Mouse (Mus musculus): ENCODE measurements at regions not wholly inside any gene's neighbourhood (a gene's known extent, or its start where the extent isn't known, plus 50 kb on each side); places are given as distances from the start of the nearest gene placed in this dataset.

GRCm38 (mm10) chr6:108952389-108952788, 123.9 kb downstream of the Edem1 start:
- Histone ChIP-seq H3K9ac (no peak overlapping the region), H3K4me3 (ENCODE audit: low read depth, low read length) (no peak overlapping the region), H3K27me3 (ENCODE audit: insufficient read depth, low read length) (no peaks in the 10 kb centered on the region), H3K4me2 (ENCODE audit: low read depth) (no peak overlapping the region), H3K27ac (ENCODE audit: low read depth, low read length) (no peak overlapping the region), H3K36me3 (ENCODE audit: insufficient read depth) (no peaks in the 10 kb centered on the region), H3K9me3 (ENCODE audit: low read length) (no peaks in the 10 kb centered on the region), H3K4me1 (ENCODE audit: insufficient read depth) (no peaks in the 10 kb centered on the region)
- peak; percentile 81 for ATAC-seq
- WGBS: 73% methylated on average over 6 of the region's 6 CpGs
- peak; percentile 53 for DNase-seq
- TF ChIP-seq CTCF (IDR thresholded peaks at IDR 0.05; ENCODE audit: low read depth): no peak

DNA sequence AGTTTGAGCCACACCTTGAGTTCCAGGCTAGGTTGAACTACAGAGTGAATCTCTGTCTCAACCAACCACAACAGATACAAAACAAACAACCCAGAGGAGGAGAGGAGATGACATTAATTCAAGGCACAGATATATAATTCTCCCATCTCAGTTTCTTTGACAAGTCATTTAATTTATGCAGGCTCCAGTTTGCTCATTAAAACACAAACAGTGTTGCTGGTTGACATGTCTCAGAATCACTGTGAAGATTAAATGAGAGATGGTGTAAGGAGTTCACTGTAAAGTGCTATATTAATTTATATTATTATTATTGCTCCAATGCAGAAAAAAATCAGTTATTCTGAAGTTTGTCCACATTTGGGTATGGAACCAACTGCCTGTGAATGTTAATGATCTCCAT, 134.4 kb downstream of the Edem1 start:
- Histone ChIP-seq H3K4me2 (ENCODE audit: low read depth) (no peak overlapping the region), H3K4me1 (ENCODE audit: insufficient read depth) (no peaks in the 10 kb centered on the region), H3K27me3 (ENCODE audit: insufficient read depth, low read length) (no peaks in the 10 kb centered on the region), H3K9me3 (ENCODE audit: low read length) (no peaks in the 10 kb centered on the region), H3K36me3 (ENCODE audit: insufficient read depth) (no peaks in the 10 kb centered on the region), H3K27ac (ENCODE audit: low read depth, low read length) (no peak overlapping the region), H3K4me3 (ENCODE audit: low read depth, low read length) (no peak overlapping the region), H3K9ac (no peak overlapping the region)
- peak; percentile 60; the same call in 1 of the 2 replicates for ATAC-seq
- TF ChIP-seq CTCF (IDR thresholded peaks at IDR 0.05; ENCODE audit: low read depth): no peak
- no peak for DNase-seq

DNA sequence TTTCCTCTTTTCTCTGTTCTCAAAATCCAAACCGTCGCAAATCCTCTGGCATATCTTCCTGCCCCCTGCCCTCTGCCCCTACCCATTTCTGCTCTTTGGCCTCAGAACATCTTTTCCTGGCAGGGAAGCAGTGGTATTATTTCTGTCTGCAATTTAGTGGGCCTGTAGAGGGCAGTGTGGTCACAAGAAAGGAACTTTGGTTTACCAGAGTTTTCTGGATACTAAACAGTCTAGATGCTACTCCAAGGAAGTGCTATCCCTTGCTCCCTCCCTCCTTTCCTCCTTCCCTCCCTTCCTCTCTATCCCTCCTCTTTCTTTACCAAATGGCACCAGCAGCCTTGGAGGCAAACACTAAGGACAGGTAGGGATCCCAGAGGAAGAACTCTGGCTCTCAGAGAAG, 134.9 kb downstream of the Edem1 start:
- peak; percentile 83 for TF ChIP-seq CTCF (IDR thresholded peaks at IDR 0.05; ENCODE audit: low read depth)
- 4% methylated on average over 2 of the region's 2 CpGs for WGBS

DNA sequence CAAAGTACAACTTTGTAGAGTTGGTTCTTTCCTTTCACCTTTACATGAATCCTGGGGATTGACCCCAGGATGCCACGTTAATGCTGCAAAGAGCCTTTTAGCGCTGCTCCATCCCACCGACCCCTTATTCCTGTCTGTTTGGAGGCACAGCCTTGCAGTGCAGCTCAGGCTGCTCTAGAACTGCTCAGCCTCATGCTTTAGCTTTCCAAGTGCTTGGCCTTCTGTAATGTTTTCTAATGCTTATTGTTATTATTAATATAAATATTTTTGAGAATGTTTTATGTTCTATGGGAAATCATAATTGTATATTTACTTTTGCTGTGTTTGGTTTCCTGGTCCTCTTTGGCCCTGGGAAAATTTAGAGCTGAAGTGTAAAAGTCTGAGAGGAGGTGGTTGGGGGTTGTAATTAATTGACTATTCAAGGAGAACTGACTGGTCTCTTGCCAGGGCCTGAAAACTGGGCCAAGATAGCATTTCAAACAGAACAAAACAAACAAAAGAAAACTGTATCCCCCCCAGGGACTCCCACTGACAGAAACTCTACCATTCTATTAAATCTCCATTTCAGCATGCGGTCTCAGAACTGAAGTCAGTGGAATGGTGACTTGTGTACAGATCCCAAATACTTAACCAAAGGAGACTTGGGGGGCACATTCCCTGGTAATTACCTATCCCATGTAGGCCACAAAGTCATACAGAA, 141.2 kb downstream of the Edem1 start:
- Histone ChIP-seq H3K4me3 (ENCODE audit: low read depth, low read length) (no peak overlapping the region), H3K4me2 (ENCODE audit: low read depth) (no peak overlapping the region), H3K9me3 (ENCODE audit: low read length) (no peaks in the 10 kb centered on the region), H3K4me1 (ENCODE audit: insufficient read depth) (no peaks in the 10 kb centered on the region), H3K36me3 (ENCODE audit: insufficient read depth) (no peaks in the 10 kb centered on the region), H3K27me3 (ENCODE audit: insufficient read depth, low read length) (no peaks in the 10 kb centered on the region), H3K27ac (ENCODE audit: low read depth, low read length) (no peak overlapping the region), H3K9ac (no peak overlapping the region)
- ATAC-seq (no peak), DNase-seq (peak; percentile 19)
- 23% methylated on average over 4 of the region's 4 CpGs for WGBS
- TF ChIP-seq CTCF (IDR thresholded peaks at IDR 0.05; ENCODE audit: low read depth): no peak

More for the DNA sequence above, 134.9 kb downstream of the Edem1 start:
- Histone ChIP-seq H3K4me1 (ENCODE audit: insufficient read depth) (no peaks in the 10 kb centered on the region), H3K4me2 (ENCODE audit: low read depth) (no peak overlapping the region), H3K9ac (no peak overlapping the region), H3K27ac (ENCODE audit: low read depth, low read length) (no peak overlapping the region), H3K4me3 (ENCODE audit: low read depth, low read length) (no peak overlapping the region), H3K27me3 (ENCODE audit: insufficient read depth, low read length) (no peaks in the 10 kb centered on the region), H3K9me3 (ENCODE audit: low read length) (no peaks in the 10 kb centered on the region), H3K36me3 (ENCODE audit: insufficient read depth) (no peaks in the 10 kb centered on the region)
- ATAC-seq: peak; percentile 76
- peak; percentile 84 for DNase-seq

- 21% methylated on average over 4 of the region's 4 CpGs for WGBS
- H3K36me3 ChIP-seq (ENCODE audit: insufficient read depth): no peaks in the 10 kb centered on the region
- no peak overlapping the region for H3K4me2 ChIP-seq (ENCODE audit: low read depth)
- H3K27me3 ChIP-seq (ENCODE audit: insufficient read depth, low read length): no peaks in the 10 kb centered on the region
- no peaks in the 10 kb centered on the region for H3K9me3 ChIP-seq (ENCODE audit: low read length)
- DNase-seq (no peak), ATAC-seq (no peak)
- no peak for TF ChIP-seq CTCF (IDR thresholded peaks at IDR 0.05; ENCODE audit: low read depth)
- no peak overlapping the region for H3K4me3 ChIP-seq (ENCODE audit: low read depth, low read length)
- no peaks in the 10 kb centered on the region for H3K4me1 ChIP-seq (ENCODE audit: insufficient read depth)
- no peak overlapping the region for H3K9ac ChIP-seq
- H3K27ac ChIP-seq (ENCODE audit: low read depth, low read length): no peak overlapping the region
These were observed 143.1 kb downstream of the Edem1 start for GRCm38 (mm10) chr6:108971415-108972089.

DNA sequence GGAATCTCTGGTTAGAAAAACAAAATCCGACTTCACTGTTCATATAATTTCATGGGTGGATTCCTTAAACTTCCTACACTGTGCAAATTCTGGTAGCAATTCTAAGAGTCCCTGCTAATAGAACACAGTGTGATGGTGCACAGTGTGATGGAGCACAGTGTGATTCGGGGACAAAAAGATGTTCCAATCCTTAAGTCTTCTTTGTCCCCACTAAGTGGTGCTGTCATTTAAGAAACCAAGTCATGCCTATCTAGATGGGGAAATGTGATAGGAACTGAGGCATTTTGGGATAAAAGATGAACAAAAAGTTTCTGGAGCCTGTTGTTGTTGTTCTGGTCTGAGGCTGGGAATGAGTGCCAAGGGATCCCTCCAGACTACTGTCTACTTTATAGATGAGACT, 145.3 kb downstream of the Edem1 start:
- Histone ChIP-seq H3K4me1 (ENCODE audit: insufficient read depth) (no peaks in the 10 kb centered on the region), H3K9ac (no peak overlapping the region), H3K27ac (ENCODE audit: low read depth, low read length) (no peak overlapping the region), H3K9me3 (ENCODE audit: low read length) (no peaks in the 10 kb centered on the region), H3K4me2 (ENCODE audit: low read depth) (no peak overlapping the region), H3K27me3 (ENCODE audit: insufficient read depth, low read length) (no peaks in the 10 kb centered on the region), H3K4me3 (ENCODE audit: low read depth, low read length) (no peak overlapping the region), H3K36me3 (ENCODE audit: insufficient read depth) (no peaks in the 10 kb centered on the region)
- TF ChIP-seq CTCF (IDR thresholded peaks at IDR 0.05; ENCODE audit: low read depth): peak; percentile 18; the same call in 1 of the 2 replicates
- no peak for ATAC-seq
- DNase-seq: no peak
- 89% methylated on average over 2 of the region's 2 CpGs for WGBS

DNA sequence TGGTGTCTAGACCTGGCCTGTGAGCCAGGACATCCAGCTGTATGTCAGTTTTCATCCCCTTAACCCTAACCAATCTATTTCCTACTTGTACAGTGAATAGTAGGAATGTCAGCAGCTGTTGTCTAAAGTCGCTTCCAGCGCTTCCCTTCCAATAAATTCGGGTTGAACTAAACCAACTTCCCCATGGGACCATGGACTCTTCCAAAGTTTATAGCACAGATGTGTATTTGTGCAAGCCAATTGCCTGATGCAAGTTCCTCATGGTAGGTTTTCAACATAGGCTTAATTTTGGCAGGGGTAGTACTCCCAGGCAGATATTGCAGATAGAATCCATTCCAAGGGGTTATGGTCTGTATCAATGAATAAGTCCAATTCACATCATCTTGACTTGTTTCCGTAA, 161.1 kb downstream of the Edem1 start:
- no peak overlapping the region for H3K9ac ChIP-seq
- H3K9me3 ChIP-seq (ENCODE audit: low read length): no peaks in the 10 kb centered on the region
- no peaks in the 10 kb centered on the region for H3K27me3 ChIP-seq (ENCODE audit: insufficient read depth, low read length)
- no peaks in the 10 kb centered on the region for H3K4me1 ChIP-seq (ENCODE audit: insufficient read depth)
- no peak overlapping the region for H3K27ac ChIP-seq (ENCODE audit: low read depth, low read length)
- DNase-seq: no peak
- H3K4me3 ChIP-seq (ENCODE audit: low read depth, low read length): no peak overlapping the region
- TF ChIP-seq CTCF (IDR thresholded peaks at IDR 0.05; ENCODE audit: low read depth): no peak
- 92% methylated on average over 4 of the region's 4 CpGs for WGBS
- ATAC-seq: no peak
- H3K4me2 ChIP-seq (ENCODE audit: low read depth): no peak overlapping the region
- H3K36me3 ChIP-seq (ENCODE audit: insufficient read depth): no peaks in the 10 kb centered on the region

Measured in forebrain, postnatal 0 days (tissue).